Mouse (Mus musculus): ENCODE results near the gene Hdac10.

GRCm38 (mm10) chr15:89123595-89123994 lies 4.9 kb downstream of the Hdac10 start:
- no peak for TF ChIP-seq CTCF (IDR thresholded peaks at IDR 0.05; ENCODE audit: low read depth, low read length)
- TF ChIP-seq POLR2A (IDR thresholded peaks at IDR 0.05; ENCODE audit: extremely low read depth, insufficient read depth, low read length), result no peak
